10 mouse cellular contexts compared by ENCODE assay signal in the genomic region with DNA sequence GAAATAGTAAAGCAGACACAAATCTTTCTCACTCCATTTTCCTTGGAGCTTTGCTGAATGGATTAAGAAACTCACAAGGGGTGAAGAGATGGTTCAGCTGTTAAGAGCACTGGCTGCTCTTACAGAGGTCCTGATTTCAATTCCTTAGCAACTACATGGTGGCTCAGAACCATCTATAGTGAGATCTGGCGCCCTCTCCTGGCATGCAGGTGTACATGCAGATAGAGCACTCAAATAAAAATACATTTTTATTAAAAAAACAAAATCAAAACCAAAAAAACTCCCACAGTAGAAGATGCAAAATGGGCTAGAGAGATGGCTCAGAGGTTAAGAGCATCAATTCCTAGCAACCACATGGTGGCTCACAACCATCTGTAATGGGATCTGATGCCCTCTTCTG. TPM values are rescaled to one million over a fixed set of nuclear protein-coding genes. Genes with fewer than 3 reads are reported as not detected.
DNase-seq lines count a peak whose midpoint lies in the region; TF ChIP-seq lines count a peak whose summit lies in the region.
"Had no signal": no experiment of that assay in that cellular context is flagged by ENCODE, and none has a peak within 500 bp of the region (broad histone marks: within the 10 kb centered on the region; RNA-seq: fewer than 3 reads in every experiment).

No protein-coding gene starts in this region.

- no peaks in the 10 kb centered on the region for H3K27me3 ChIP-seq in thymus, adult 2 months (ENCODE audit: control insufficient read depth, insufficient read depth, low read length)

- no peak for TF ChIP-seq CTCF in thymus, adult 2 months (IDR thresholded peaks at IDR 0.05; ENCODE audit: borderline replicate concordance, control insufficient read depth, extremely low read depth, insufficient read depth, low read length, poor library complexity)

- DNase-seq in gastrocnemius, postnatal 10 days, result peak; percentile 2
- no peak for DNase-seq in gastrocnemius, postnatal 4 days (ENCODE audit: low spot score in 2 of 2)
- DNase-seq in thymus, adult 2 months, result peak; percentile 10
- DNase-seq in thymus, adult 18-20 months, result no peak
- peak; percentile 41 for DNase-seq in induced T-regulatory cell, adult 2 months (ENCODE audit: low read depth)
- DNase-seq in thymus, postnatal 4 days, result peak; percentile 49
- DNase-seq in frontal cortex, postnatal 36 days (ENCODE audit: low spot score in 2 of 2), result no peak
- DNase-seq in left cerebral cortex, adult 18-20 months (ENCODE audit: low spot score in 2 of 2), result no peak

- no peak for TF ChIP-seq POLR2A in thymus, adult 2 months (IDR thresholded peaks at IDR 0.05; ENCODE audit: control insufficient read depth, extremely low read depth, insufficient read depth, low read length, poor library complexity)

- H3K4me1 ChIP-seq in thymus, adult 2 months (replicated peaks; ENCODE audit: control insufficient read depth, insufficient read depth, low read length), result no peaks in the 10 kb centered on the region

- H3K36me3 ChIP-seq in thymus, adult 2 months (ENCODE audit: control insufficient read depth, insufficient read depth, low read length), result no peaks in the 10 kb centered on the region

- 44% methylated on average over 1 of the region's 1 CpGs for WGBS in thymus, adult 2 months

- H3K4me3 ChIP-seq in thymus, adult 2 months (ENCODE audit: control insufficient read depth, insufficient read depth, low read length), result no peak overlapping the region

- no peak overlapping the region for H3K27ac ChIP-seq in thymus, adult 2 months (ENCODE audit: control insufficient read depth, insufficient read depth, low read length)

RNA-seq across cellular contexts. Expression of gene Rragb, which starts 35.0 kb away (rescaled TPM):
- total RNA-seq in gastrocnemius, postnatal 10 days (2021), result 1 to 10 TPM; 1.7 to 2.2 TPM
- total RNA-seq in gastrocnemius, postnatal 4 days (2021), result 1 to 10 TPM; 1.6 to 1.8 TPM
- polyA plus RNA-seq in thymus, adult 2 months (2012; rRNA removed), result 6.0 and 6.7 TPM in 2 replicates
- total RNA-seq in left cerebral cortex, adult 18-20 months (2021), result 10 to 100 TPM; 72.2 to 79.5 TPM

RNA-seq across cellular contexts. Expression of gene Foxr2, which starts 56.2 kb away (rescaled TPM):
- not detected for total RNA-seq in gastrocnemius, postnatal 10 days (2021)
- not detected for total RNA-seq in gastrocnemius, postnatal 4 days (2021)
- not detected in 2 replicates for polyA plus RNA-seq in thymus, adult 2 months (2012; rRNA removed)
- under 1 TPM; 0.21 to 0.59 TPM for total RNA-seq in left cerebral cortex, adult 18-20 months (2021)
- total RNA-seq: heart, postnatal 36 days had no signal
- polyA plus RNA-seq: lung, embryonic 16.5 days had no signal

Comparison
In these comparisons a context has a peak if more than half of its experiments do, and no peak if none do; other contexts are left out.
1. DNase-seq: peak in gastrocnemius, postnatal 10 days (single experiment), thymus, adult 2 months (single experiment), induced T-regulatory cell, adult 2 months (single experiment) and thymus, postnatal 4 days (single experiment); none in gastrocnemius, postnatal 4 days (0 of 2), thymus, adult 18-20 months (0 of 2), frontal cortex, postnatal 36 days (0 of 2) and left cerebral cortex, adult 18-20 months (0 of 2).
2. RNA of gene Rragb, which starts 35.0 kb away (total RNA-seq): 72.2 to 79.5 TPM in left cerebral cortex, adult 18-20 months; 1.7 to 2.2 TPM in gastrocnemius, postnatal 10 days and 1.6 to 1.8 TPM in gastrocnemius, postnatal 4 days; every median in the first group is over 10 times any median in the second.